Mouse (Mus musculus) naive thymus-derived CD4-positive, alpha-beta T cell, adult 2 months (primary cell): ENCODE measurements around the gene Plpp4.

Experiments used
- DNase-seq: peaks from one replicate; pipeline ENCODE4 v3.0.0-alpha.2; 2011; ENCODE audit warnings: low read depth

Plpp4 gene

GRCm38 (mm10) chr7:129256621-129257373 is at the start of gene Plpp4:
TSS of gene Plpp4 (plus strand) at chr7:129257031.
- DNase-seq, result no peak

DNA sequence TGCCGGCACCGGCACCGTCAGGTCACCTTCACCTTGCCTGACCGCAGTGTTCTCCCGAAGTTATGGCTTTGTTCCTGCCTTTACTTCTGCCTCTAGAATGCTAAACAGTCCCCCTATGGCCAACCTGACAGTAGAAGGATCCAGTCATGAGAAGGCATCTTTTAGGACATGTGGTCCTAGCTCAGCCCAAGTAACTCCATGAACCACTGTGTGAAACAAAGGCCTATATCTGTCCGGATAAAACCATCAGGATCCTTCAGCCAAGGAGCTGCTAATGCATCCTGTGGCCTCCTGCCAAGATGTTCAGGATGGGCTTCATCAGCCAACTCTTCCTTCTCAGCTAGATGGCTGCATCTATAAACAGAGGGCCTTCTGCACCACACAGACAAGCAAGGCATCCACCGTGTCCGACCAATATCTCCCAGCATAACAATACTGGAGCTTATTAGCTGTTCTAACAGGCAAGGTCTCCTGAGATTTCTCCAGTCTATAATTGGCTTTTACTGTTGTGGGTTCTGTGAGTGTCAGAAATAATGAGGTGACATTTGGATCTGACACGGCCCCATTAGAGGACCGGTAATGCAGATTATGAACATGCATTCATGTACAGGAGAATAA is 40.8 kb upstream of the Plpp4 start:
- DNase-seq, result no peak

GRCm38 (mm10) chr7:129216547-129217195 is 40.2 kb upstream of the Plpp4 start:
- no peak for DNase-seq

DNA sequence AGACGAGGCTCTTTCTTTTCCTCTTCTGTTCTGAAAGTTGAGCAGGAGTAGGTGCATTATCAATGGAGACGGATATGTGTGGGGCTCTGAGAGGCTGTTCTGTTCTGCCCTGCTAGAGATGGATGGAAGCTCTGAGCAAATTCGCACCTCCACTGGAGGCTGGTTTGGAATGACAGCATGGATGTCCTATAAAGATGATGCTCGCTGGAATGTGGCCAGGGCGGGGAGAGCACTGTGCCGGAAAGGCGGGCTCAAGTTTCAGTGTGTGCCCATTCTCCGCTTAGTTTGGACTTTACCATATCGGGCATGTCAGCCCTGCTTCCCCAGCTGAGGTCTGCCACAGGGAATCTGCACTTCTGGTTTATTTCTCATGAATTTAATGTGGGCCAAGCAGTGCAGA is 35.9 kb upstream of the Plpp4 start:
- DNase-seq, result no peak

- no peak for DNase-seq
These were observed 35.2 kb upstream of the Plpp4 start for GRCm38 (mm10) chr7:129221649-129222048.

GRCm38 (mm10) chr7:129235410-129235809 is 21.4 kb upstream of the Plpp4 start:
- DNase-seq, result no peak

DNA sequence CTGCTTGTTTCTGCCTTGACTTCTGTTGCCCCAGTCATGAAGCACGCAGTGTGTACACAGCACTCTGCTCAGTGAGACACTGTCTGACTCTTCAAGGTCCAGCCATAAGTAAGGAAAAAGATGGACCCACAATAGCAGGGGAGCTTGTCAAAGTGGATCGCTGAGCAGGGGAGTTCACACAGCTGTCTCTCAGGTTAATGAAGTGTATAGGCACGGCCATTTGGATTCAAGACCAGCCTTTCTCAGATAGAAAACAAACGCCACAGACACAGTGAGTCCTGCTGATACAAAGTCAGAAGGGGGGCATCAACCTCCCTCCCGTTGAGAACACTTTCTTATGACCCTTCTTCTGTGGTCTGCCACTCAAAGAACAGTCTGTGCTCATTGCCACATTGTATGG is 20.8 kb upstream of the Plpp4 start:
- DNase-seq, result no peak

- no peak for DNase-seq
These were observed 5.8 kb upstream of the Plpp4 start for GRCm38 (mm10) chr7:129250981-129251380.

GRCm38 (mm10) chr7:129253406-129253805 is 3.4 kb upstream of the Plpp4 start:
- no peak for DNase-seq

- no peak for DNase-seq
These were observed 2.7 kb upstream of the Plpp4 start for GRCm38 (mm10) chr7:129254126-129254525.

GRCm38 (mm10) chr7:129255406-129255805 is 1.4 kb upstream of the Plpp4 start:
- no peak for DNase-seq

- no peak for DNase-seq
These were observed 665 bp downstream of the Plpp4 start for GRCm38 (mm10) chr7:129257374-129258018.

DNA sequence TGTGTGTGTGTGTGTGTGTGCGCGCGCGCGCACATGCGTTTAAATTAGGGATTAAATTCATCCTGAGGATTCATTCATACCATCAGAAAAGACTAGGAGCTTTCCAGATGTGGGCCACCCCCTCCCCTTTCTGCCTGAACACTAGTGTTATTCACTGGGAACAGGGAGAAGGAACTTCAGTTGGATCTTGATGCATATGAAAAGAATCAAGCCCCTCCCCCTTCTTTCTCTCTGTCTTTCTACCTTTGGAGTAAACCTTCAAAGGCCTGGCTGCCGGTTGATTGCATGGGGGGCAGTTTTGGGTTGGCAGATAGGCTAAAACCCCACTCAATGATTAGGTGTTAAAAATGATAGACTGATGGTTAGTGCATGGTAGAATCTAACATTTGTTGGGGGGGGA is 1.5 kb downstream of the Plpp4 start:
- DNase-seq, result no peak

- no peak for DNase-seq
These were observed 2.4 kb downstream of the Plpp4 start for GRCm38 (mm10) chr7:129259195-129259594.

DNA sequence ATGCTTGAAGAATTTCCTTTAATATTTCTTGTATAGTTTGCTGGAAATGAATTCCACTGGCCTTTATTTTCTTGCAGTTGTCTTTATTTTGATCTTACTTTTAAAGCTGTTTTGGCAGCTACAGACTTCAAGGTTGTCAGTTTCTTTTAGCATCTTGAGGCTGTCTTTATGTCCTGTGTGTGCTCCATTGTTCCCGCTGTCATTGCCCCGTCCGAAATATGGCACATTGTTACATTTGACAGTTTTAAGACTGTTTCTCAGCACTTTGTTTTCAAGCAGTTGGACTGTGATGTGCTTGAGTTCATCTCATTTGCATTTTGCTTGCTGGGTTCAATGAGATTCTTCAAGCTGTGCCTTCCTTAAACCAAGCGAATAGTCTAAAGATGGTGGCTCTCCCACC is 17.0 kb downstream of the Plpp4 start:
- no peak for DNase-seq

DNA sequence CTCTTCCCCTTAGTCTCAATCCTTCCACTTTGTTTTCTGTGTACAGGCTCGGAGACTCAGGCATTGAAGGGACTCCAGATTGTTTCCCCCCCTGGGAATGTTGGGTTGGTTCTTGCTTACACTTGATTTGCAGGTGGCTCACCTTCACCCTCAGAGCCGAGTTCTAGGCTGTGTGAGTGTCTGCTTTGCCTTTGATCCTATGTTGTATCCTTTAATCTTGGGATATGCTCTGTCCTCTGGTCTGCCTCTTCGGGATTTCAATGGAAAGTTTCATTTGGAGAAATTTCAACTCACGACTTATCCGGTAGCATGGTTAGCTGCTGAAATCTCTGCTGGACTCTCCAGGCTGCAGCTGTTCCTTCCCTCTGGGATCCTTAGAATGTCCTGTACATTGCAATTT is 17.9 kb downstream of the Plpp4 start:
- DNase-seq, result no peak

DNA sequence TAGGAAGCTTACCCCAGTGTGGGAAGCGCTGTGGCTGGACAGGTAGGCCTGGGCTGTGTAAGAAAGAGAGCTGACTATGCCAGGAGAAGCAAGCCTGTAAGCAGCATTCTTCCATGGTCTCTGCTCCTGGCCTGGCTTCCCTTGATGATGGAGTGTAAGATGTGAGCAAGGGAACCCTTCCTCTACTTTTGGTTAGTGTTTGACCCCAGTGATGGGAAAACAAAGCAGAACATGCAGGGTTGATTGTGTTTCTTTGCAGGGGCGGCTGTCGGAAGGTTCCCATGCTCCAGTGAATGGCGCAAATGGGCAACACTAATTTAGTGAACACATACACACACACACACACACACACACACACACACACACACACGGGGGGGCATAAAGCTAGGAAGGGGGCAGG is 20.9 kb downstream of the Plpp4 start:
- DNase-seq, result no peak

GRCm38 (mm10) chr7:129278801-129279200 is 22.0 kb downstream of the Plpp4 start:
- no peak for DNase-seq

DNA sequence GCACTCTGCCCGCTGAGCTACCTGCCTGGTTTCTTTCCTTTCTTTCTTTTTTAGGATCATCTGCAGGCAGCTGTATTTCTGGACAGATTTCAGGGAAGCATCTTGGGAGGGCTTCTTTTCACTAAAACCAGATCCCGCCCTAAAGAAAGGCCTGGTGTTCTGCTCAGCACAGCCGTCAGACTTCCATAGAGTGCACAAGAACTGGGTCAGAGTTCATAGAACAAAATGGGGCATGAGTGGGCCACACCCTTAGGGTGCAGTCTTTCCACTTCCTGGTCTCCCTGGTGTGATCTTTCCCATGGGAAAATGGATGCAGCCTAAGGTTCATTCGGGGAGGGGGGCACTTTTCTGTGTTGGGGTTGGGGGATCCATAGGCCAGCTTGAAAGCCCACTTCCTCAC is 22.4 kb downstream of the Plpp4 start:
- DNase-seq, result no peak

DNA sequence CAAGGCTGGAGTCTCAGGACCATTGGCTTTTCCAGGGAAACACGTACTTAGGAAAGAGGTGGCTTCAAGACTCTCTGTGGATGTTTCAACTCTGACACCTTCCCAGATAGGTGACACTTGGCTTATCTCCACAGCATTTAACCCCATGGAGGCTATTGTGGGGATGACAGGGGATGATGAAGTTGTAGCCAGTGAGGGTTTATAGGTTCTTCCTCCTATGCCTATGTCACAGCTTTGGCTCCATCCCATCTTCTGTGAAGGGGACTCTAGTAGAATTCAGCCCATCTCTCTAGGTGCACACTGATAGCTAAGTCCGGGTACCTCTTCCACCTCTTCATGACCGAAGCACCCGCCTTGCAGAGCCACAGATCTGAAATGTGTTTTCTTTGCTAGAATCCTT is 25.1 kb downstream of the Plpp4 start:
- no peak for DNase-seq

DNA sequence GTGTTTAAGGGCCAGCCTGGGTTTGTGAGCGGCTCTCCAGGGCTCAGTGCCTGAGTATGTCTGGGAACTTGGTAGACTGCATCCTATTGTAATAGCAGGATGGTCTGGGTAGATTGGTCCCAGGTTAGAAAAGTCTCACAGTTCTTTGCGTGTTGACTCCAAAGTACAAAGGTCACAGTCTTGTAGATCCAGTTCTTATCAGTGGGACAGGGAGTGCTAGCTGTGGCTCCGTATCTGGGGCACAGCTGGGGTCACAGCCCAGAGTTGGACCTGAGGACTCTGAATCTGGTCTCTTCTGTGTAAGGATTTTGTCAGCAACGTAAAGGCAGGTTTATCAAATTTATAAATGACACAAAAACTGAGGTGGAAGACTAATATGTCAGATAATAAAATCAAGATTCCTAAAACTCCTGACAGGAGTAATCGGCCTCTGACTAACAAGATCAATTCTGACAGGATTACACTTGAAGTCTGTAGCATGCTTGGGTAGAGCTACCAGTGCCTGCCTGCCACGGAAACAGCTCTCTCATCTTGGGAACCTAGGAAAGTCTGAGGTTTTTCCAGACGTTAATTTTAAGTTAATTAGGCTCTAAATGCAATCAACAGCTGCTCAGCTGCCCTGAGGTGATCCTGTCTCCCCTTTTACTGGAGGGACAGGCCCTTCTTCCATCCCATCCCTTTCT is 28.5 kb downstream of the Plpp4 start:
- no peak for DNase-seq

- no peak for DNase-seq
These were observed 36.4 kb downstream of the Plpp4 start for GRCm38 (mm10) chr7:129293211-129293610.
